Mouse (Mus musculus) right cerebral cortex, postnatal 10 days (tissue): ENCODE results near the gene Gm28041.
"Not testable (repeated sequence)": the region's sequence is repeated elsewhere in the genome, so short reads cannot be mapped to it uniquely, and the experiment has no call there.

Source experiments
- DNase-seq, 2 experiments: peaks; one replicate each; pipeline ENCODE4 v3.0.0; 2021; ENCODE audit warnings: low spot score in 2 of 2

Gene Gm28041

DNA sequence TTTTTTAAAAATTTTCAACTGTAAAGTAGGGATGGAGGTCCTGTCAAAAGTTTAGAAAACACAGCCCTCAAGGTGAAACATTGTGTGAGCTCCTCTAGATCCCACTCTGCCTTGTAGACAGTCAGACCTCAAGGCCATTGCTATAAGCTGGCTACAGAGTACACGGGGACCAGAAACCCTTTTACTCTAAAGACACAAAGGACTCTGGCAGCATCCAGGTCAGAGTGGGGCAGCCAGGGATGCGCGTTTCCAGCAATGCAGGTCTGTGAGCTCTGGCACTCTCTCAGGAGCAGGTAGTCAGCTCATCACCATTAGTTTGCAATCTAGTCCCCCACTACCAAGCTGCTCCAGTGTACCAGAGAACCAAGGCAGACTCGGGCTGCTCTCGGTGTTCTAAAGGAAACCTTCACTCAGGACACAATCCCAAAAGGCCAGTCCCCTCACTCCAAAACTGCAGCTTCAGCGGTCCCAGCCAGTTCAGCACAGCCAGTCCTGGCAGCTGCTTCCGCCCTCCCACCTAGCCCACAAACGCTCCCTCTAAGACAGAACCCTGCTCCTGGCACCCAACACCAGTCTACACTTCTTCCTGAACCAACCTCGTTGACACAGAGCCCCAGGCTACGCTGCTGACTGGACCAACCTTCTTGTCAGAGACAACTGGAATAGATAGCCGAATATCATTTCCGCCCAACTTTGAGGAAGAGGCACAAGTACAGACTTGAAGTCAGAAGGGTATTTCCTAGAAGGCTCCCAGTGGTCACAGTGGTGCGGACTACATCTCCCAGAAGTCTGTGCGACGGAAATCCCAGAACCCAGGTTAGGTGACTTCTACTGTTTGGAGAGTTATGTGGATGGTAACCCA lies at the start of gene Gm28041, which contains the start of gene Zfp456:
Gene Gm28041 (minus strand): TSS at position 684 of the 862 bp plus-strand sequence.
Gene Zfp456 (minus strand): TSS at position 761 of the 862 bp plus-strand sequence.
- peak; percentile 64 to 67 for DNase-seq

DNA sequence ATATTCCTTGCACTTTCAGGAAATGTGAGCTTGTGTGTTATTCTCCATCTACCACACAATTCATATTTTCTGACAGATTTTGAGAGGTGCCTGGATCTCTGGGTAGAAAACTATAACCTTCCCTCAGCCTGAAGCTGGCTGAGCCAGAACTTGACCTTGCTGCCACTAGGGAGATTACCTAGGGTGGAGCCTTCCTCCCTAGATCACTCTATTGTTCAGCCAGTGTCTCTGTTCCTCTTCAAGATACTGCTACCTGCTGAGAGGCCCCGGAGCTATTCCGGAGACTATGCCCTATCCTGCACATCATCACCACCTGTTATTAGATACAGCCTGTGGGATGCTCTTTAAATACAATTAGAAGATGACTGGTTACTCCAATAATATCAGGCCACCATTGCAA lies 47.0 kb upstream of the Gm28041 start:
- not testable (repeated sequence) for DNase-seq

DNA sequence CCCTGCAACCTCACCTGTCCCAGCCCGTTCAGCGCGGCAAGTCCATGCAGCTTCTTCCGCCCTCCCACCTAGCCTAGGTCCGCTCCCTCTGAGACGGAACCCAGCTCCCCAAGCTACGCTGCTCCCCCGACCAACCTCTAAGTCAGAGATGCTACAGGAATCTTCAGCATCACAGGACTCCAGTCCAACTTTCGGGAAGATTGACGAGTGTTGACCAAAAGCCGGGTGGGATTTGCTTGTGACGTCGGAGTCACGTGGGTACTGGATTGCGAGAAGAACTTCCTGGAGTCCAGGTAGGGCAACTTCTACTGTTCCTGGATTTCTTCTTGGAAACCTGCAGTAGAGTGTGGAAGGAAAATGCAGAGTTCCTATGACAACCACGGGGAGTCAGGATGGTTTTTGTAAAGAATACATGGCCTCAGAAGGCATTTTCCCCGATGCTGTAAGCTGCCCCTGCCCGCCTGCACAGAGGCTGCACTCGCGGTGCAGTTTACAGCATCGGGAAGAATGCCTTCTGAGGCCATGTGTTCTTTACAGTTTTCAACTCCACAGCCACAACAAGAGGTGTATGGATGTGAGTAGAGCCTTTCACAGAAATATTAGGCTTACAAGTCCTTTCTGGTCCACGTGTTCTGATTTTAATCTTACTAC lies 45.8 kb upstream of the Gm28041 start, which contains the start of gene Zfp459:
Gene Zfp459 (minus strand): TSS at position 212 of the 651 bp plus-strand sequence.
- DNase-seq = peak; percentile 50 to 63

DNA sequence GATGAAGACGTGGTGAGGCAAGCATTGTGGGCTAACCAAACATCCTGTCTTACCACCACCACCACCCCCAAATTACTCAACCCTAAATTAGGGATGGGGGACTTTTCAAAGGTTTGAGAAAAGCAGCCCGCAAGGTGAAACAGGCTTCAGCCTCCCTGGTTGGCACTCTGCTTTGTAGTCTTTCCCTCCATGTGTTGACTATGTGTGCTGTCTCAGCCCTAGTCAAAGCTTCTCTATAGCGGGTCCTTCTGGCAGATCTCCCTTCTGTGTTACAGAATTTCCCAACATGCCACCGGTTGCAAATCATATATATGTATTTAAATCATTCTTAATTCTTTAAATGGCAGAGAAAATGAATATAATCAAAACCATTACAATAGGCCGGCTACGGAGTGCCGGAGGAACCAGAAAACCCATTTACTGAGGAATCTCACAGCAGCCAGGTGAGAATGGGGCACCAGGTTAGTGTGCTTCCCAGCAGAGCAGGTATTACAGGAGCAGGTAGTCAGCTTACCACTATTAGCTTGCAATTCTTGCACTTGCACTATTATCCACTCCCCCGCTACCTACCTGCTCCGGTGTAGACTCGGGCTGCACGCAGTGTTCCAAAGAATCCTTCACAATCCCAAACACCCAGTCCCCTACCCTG lies 45.1 kb upstream of the Gm28041 start:
- DNase-seq = peak in 1 of 2 experiments; percentile 26

DNA sequence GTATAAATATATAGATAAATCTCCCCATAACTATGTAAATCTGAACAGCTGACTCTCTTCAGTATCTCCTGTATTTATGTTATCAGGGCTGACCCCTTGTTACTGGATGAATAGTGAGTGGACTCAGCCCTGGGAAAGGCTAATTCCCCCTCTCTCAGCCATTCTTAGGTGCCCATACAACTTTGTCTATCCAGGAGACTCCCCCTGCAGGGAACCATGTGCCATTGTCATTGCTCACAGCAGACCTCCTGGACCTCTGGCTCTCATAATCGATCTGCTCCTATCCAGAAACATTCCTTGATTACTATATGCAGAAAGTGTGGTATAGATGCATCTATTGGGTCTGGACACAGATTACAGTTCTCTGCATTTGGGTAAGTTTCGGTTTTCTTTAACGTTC lies 41.3 kb upstream of the Gm28041 start:
- DNase-seq = no peak

DNA sequence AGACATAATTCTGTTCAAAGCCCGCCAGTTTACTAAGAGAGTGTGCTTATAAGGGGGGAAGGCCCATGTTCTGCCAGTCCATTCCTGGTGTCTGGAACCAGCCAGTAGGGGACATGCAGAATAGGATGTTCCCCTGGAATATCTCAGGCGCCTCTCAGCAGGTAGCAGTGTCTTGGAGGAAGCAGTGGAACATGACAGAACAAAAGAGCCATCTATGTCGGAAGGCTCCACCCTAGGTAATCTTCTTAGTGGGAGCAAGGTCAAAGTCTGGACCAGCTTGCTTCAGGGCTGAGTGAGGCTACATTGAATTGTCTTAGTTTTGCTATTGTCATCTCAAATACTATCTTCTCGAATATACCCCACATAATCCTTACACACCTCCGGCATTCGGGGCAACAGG lies 40.2 kb upstream of the Gm28041 start:
- DNase-seq = no peak

DNA sequence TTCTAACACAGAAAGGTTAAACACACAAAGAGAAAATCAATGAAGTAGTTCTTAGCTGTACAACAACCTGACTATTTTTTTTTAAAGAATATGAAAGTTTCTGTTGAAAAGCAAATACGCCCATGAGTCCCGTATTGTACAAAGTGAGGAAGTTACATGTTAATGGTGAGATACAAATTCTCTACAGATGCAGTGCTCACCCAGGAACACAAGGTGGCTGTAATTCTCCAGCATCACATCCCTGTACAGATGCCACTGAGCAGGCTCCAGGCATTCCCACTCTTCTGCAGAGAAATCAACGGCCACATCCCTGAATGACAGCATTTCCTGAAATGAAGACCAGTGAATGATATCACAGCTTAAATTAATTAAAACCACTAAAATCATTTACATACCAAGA lies 38.1 kb upstream of the Gm28041 start:
- not testable (repeated sequence) for DNase-seq

DNA sequence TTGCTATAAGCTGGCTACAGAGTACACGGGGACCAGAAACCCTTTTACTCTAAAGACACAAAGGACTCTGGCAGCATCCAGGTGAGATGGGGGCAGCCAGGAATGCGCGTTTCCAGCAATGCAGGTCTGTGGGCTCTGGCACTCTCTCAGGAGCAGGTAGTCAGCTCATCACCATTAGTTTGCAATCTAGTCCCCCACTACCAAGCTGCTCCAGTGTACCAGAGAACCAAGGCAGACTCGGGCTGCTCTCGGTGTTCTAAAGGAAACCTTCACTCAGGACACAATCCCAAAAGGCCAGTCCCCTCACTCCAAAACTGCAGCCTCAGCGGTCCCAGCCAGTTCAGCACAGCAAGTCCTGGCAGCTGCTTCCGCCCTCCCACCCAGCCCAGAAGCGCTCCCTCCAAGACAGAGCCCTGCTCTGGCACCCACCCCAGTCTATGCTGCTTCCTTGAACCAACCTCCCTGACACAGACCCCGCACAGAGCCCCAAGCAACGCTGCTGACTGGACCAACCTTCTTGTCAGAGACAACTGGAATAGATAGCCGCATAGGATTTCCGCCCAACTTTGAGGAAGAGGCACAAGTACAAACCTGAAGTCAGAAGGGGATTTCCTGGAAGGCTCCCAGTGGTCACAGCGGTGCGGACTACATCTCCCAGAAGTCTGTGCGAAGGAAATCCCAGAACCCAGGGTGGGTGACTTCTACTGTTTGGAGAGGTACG lies 23.8 kb upstream of the Gm28041 start, which contains the start of gene Zfp429:
Gene Zfp429 (minus strand): TSS at position 637 of the 721 bp plus-strand sequence.
- DNase-seq = peak; percentile 80 to 82

DNA sequence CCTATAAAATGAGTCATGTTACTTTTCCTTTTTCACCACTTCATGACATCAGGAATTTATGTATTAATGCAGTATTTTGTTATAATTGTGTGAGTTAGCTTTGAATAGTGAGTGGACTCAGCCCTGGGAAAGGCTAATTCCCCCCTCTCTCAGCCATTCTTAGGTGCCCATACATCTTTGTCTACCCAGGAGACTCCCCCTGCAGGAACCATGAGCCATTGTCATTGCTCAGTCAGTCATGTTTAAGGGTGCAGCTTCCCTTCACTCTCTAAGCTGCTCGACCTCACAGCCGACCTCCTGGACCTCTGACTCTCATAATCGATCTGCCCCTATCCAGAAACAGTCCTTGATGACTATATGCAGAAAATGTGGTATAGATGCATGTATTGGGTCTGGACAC lies 722 bp upstream of the Gm28041 start:
- not testable (repeated sequence) for DNase-seq

DNA sequence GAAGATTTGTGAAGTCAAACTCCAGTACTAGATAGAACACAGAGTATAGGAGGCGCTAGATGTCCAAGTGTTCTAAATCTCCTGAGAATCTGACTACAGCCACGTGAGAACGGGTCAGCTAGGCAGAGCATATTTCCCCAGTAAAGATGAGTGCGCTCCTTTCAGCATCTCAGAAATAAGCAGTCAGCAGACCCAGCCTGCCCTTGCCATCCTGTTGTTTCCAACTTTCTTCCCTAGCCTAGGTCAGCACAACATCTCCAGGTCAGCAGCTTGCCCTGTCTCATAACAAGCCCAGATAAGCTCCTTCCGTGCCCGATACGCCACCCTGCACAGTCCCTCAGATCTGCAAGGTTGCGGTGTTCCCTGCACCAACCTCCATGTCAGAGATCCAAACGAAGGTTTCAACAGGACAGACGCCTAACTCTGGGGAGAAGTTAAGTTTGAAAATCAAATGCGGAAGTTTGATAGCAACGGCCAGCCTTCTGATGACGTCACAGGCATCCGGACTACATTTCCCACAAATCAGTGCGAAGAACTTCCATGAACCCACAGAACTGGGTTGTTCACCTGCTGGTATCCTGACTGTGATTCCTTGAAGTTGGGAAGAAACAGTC lies 15.3 kb downstream of the Gm28041 start, which contains the start of the genes Gm28044 and Zfp953:
Gene Gm28044 (minus strand): TSS at position 406 of the 614 bp plus-strand sequence.
Gene Zfp953 (minus strand): TSS at position 475 of the 614 bp plus-strand sequence.
- peak; percentile 90 to 93 for DNase-seq

DNA sequence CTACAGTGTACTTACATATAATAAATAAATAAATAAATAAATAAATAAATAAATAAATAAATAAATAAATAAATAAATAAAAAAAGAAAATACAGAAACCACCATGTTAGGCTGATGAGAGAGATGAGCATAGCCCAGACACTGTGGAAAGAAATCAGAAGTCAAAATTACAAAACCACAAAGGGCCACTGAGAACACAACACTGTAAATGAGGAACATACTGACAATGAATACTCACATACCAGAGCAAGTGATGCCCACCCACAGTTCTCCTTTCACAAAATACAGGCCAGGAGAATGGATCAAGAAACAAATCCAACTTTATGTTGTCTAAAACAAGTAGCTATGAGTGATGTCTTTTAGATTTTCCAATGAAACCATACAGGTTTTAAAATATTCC lies 23.7 kb downstream of the Gm28041 start:
- DNase-seq = no peak

DNA sequence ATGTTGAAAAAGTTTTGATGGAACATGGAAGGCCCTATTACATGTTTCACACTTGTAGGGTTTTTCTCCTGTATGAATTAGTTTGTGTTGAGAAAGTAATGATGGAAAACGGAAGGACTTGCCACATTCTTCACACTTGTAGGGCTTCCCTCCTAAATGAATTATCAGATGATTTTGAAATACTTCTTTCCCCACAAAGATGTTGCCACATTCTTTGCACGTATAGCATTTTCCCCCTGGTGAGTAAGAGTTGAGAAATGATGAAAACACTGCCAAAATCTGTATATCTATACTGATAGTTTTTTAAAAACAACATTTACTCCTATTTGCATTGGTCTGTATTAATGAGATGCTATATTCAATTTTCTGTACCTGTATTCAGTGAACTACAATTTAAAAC lies 32.1 kb downstream of the Gm28041 start:
- DNase-seq = no peak

DNA sequence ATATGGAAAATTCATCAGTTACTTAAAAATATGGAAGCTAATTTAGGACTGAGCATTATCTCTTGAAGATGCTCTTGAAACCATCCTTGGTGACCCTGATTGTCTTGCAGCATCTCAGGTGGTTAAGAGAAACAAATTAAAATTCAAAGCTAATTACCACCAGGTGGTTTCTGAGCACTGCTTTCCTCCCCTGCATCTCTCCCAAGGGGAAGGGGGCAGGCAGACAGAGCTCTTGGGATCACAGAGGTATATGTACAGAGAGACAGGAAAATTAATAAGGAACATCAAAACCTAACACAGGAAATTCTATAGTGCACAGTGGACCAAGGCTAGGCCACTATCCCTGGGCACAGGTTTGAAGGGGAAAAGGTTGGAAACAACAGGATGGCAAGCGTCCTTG lies 42.7 kb downstream of the Gm28041 start:
- no peak for DNase-seq

DNA sequence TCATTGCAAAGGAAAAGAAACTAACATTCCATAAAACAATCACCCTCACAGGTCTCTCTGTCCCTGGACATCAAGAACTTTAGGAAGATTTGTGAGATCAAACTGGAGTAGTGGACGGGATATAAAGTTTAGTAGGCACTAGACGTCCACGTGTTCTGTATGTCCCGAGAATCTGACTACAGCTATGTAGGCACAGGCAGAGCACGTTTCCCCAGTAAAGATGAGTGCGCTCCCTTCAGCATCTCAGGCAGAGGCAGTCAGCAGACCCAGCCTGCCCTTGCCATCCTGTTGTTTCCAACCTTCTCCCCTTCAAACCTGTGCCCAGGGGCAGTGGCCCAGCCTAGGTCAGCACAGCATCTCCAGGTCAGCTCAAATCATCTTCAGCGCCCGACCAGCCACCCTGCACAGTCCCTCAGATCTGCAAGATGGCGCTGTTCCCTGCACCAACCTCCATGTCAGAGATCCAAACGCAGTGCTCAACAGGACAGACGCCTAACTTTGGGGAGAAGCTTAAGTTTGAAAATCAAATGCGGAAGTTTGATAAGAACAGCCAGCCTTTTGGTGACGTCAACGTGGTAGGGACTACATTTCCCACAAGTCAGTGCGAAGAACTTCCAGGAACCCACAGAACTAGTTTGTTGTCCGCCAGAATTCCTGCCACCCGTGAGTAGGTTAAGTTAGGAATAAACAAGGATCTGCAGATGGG lies 43.4 kb downstream of the Gm28041 start, which contains the start of gene Zfp595:
Gene Zfp595 (minus strand): TSS at position 552 of the 706 bp plus-strand sequence.
- DNase-seq = peak; percentile 81 to 90

DNA sequence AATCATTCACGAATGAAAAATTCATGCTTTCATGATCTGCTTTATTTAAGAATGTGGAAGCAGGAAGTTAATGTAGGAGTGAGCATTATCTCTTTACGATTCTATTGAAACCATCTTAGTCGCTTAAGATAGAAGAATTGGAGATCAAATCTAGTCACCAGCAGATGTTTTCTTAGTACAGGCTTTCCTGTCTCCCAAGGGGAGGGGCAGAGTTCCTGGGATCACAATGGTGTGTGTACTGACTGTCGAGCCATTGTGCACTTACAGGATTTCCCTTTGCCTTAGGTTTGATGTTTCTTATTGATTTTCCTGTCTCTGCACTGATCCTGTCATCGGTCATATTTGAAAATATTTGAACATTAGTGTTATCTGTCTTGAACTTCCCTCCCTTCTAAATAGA lies 68.8 kb downstream of the Gm28041 start:
- DNase-seq = peak in 1 of 2 experiments; percentile 21

DNA sequence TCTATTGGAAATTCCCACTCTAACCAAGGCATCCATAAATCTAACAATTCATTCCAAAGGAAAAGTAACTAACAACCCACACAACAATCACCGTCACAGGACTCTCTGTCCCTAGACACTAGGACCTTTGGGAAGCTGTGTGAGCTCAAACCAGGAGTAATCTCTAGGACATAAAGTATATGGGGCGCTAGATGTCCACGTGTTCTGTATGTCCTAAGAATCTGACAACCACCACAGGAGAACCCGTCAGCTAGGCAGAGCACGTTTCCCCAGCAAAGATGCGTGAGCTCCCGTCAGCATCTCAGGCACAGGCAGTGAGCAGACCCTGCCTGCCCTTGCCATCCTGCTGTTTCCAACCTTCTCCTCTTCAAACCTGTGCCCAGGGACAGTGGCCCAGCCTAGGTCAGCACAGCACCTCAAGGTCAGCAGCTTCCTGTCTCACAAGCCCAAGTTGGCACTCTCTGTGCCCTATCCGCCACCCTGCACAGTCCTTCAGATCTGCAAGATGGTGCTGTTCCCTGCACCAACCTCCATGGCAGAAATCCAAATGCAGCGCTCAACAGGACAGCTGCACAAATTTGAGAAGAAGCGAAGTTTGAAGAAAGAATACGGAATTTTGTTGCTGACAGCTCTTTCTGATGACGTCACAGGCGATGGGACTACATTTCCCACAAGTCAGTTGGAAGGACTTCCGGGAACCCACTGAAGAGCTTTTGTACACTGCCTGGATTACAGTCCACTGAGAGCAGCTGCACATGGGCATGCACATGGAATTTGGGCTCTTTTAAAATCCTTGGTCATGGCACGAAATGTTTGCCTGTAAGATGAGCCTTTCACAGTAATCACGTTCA lies 69.5 kb downstream of the Gm28041 start, which contains the start of gene Zfp457:
Gene Zfp457 (minus strand): TSS at position 664 of the 851 bp plus-strand sequence.
- DNase-seq = peak; percentile 92 to 96
